Mouse (Mus musculus): ENCODE results near the gene Slc37a2.

- TF ChIP-seq CTCF (IDR thresholded peaks at IDR 0.05; ENCODE audit: borderline replicate concordance, extremely low read depth, insufficient read depth, insufficient read length) (no peak), POLR2A (IDR thresholded peaks at IDR 0.05; ENCODE audit: borderline replicate concordance, extremely low read depth, insufficient read depth, insufficient read length, poor library complexity, severe bottlenecking) (no peak)
Measured at GRCm38 (mm10) chr9:37230486-37231195, 24.9 kb downstream of the Slc37a2 start.
